Mouse (Mus musculus): ENCODE measurements at regions not wholly inside any gene's neighbourhood (a gene's known extent, or its start where the extent isn't known, plus 50 kb on each side); places are given as distances from the start of the nearest gene placed in this dataset.

DNA sequence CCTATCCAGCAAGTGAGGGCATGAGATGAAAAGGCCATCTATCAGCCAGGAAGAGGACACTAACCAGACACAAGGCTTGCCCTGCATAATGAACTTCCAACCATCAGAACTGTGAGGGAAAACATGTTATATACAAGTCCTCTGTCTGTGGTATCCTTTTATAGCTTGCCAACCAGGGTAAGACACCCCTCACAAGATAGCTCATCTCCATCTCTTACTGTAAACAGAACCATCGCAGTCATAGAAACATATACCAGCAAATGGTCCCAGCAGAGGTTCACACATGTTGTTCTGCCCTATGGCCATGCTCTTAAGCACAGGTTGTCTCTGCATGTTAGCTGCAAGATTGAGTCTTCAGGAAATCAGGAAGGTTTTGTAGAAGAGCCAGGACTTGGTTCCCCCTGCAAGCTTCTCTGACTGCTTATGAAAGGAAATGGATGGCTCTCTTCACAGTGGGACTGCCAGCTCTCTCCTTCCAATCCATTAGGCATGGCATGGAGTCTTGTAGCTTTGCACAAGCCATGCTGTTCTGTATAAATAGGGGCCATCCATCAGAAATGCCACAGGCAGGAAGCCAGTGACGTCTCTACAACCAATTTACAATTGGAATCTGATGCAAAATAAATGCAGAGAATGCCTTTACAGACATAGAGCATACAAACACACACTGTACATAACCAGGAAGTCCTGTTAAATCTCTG lies 1514.0 kb upstream of the Lrrc6 start:
- no peak for DNase-seq (ENCODE audit: extremely low spot score in 1 of 2, low spot score in 1 of 2)

DNA sequence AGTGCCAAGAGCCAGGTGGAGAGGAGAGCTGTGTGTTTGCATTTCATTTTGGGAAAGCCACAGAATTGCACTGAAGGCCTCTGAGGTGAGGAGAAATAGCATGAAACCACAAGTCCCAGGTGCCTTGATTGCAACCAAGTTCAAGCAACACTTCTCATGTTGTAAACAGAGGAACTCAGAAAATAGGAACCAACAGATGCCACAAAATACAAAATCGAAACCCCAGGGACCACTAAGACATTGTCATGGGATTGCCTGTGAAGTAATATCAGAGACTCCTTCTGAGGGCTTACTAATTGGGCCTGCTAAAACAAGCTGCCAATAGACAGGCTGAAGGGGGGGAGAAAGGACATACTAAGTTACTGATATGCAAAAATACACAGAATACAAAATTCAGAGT lies 1510.5 kb upstream of the Lrrc6 start:
- DNase-seq (ENCODE audit: extremely low spot score in 1 of 2, low spot score in 1 of 2): no peak

DNA sequence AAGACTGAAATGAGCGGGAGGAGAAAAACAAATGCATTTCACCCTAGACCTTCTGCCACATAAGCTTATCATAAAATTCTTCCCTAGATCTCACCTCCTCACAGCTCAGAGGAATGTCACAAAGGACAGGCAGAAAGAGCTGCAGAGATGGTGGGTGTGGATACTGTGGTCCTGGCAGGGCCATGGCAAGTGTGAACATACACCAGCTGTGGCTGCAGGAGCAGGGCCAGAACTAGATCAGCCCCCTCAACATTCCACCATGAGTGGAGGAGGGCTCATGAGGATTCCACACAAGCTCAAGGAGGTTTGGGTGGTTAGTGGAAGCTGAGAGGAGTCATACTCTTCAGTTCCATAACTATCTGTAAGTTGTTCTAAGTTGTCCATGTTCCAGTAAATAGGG lies 1509.5 kb upstream of the Lrrc6 start:
- no peak for DNase-seq (ENCODE audit: extremely low spot score in 1 of 2, low spot score in 1 of 2)

DNA sequence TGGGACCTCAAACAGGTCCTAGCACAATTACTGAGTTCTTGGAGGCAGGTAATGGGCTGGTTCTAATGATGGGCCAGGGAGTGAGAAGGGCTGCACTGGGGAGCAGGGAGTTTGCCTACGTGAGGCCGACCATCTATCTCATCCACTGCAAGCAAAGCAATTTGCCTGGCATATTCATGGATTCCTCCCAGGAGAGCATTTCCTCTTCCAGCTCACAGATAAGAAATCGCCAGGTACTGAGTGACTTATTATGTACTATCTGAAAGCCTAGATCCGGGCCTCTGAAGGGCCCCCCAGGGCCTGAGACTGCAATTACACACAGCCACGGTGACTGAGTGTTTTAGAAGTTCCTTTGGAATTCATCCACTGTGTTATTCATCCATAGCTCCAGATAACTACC lies 1504.1 kb upstream of the Lrrc6 start:
- DNase-seq (ENCODE audit: extremely low spot score in 1 of 2, low spot score in 1 of 2): no peak

DNA sequence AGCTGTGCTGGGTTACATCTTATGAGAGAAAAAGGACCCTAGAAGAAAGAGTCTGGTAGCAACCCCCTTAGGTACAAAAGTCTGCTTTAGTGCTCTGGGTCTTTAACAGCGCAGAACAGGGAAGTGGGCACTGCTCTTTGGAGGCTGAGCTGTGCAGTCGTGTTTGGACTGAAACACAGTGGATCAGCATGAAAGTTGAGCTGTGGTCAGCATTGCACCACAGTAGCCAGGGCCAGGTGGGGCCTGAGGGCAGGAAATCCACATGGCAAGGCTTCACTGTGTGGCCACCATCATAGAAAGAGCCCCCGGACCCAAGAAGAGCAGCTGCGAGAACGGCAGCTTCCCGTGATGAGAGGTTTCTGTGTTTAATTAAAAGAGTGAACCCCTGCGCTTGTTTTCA lies 1495.8 kb upstream of the Lrrc6 start:
- DNase-seq (ENCODE audit: extremely low spot score in 1 of 2, low spot score in 1 of 2): no peak

DNA sequence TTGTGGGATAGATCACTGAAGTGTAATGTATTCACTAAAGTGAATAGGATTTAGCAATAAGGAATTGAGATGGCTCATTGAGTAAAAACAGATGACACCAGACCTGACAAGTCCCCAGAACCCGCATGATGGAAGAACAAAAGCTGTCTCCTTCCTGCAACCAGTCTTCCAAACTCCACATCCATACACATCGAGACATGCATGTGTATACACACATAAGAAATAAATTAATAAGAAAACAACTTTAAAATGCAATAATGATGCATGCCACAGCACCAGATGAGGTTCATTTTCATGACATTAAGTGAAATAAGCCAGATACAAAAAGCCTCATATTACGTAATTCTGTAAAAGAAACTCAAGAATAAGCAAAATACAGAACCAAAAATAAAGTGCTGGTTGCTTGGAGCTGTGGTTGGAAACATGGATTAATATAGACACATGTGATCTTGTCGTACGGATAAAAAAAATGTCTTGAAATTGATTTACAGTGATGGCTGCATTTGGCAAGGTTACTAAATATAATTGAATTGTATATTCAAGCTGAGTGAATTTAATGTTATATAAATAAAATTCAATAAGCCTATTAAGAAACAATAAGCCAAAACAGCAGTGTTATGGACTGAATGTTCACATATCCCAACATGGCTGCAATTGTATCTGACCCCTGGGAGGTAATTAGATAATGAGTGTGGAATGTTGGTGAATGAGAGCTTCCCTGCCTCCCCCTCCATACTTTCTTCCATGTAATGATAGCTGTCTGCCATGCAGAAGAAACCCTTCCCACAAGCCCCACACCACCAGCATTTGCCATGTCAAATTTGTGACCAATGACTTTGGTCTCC lies 1488.9 kb upstream of the Lrrc6 start:
- DNase-seq (ENCODE audit: extremely low spot score in 1 of 2, low spot score in 1 of 2): no peak

DNA sequence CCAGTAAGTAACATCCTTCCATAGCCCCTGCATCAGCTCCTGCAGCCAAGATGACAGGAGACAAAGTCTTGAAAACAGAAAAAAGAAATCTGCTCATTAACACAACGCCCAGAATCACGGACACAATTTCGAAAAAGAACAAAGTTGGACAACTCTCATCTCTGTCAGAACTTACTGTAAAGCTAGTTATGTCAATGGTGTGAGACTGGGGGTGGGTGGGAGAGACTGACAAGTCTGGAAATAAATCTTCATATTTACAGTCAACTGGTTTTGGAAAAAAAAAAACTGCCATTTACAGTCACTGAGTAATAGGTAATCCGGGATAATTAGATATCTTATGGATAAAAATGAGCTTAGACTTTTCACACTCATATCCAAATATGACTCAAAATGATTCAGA lies 1487.2 kb upstream of the Lrrc6 start:
- no peak for DNase-seq (ENCODE audit: extremely low spot score in 1 of 2, low spot score in 1 of 2)

DNA sequence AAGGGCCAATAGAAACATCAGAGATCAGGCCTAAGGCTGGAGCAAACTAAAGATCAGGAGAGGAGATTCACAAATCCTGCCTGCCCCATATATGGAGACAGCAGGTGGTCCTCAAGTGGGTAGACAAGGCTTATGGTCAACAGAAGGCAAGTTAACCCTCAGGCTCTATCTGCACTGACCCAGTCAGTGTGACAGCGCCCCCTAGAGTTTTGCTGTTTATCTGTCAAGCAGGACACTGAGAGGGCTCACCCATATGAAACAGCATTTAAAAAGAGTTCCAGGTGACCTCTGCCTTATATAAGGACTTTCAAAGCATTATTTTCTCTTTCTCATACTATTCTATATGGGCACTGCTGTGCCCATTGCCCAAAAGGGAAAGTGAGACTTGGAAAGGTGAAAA lies 1482.5 kb upstream of the Lrrc6 start:
- DNase-seq (ENCODE audit: extremely low spot score in 1 of 2, low spot score in 1 of 2): no peak

DNA sequence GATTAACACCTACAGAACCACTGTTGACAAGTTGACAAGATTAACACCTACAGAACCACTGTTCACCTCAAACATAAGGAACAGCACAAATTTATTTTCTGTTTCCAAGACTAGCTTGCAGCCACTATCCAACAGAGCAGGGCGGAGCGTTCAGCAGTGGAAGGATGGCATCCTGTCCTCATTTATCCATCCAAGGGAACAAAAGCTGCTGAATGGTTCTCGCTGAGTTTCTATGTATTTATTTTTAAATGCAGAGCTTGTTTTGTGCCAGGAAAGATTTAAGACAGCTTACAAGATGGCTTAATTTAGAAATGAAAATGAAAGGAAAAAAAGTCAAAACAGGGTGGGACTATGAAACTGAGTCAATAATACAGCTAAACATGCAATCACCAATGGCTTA lies 1481.2 kb upstream of the Lrrc6 start:
- no peak for DNase-seq (ENCODE audit: extremely low spot score in 1 of 2, low spot score in 1 of 2)

DNA sequence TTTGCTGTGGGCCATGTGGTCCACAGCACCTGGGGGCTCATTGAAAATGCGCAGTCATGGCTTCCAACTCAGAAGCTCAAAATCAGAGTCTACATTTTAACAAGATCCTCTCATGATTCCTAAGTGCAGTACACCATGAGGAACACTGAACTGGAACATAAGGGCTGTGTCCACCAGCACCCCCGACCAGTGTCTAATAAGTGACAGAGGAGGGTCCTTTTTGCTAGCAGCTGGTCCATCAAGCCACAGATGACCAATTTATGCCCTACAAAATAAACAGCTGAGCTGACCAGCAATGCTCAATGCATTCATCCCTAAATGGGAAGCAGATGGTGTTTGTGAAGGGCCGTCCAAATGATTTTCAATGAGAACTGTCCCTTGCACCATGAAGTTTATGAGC lies 1478.7 kb upstream of the Lrrc6 start:
- no peak for DNase-seq (ENCODE audit: extremely low spot score in 1 of 2, low spot score in 1 of 2)

DNA sequence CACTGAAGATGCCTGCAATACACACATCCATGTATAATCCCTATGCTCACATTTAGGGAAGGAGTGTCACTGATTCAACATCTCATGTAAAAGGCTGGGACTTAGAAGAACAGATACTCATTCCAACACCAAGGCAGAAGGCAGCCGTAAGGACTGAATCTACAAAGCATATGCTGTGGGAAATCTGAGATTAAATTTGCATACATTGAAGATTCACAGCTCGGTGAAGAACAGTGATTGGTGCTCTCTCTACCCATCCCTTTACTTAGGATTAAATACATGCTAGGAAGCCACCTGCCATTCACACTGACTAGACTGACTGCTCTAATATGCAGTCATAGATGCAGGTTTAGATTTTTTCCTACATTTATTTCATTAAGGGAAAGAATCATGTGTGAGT lies 1476.5 kb upstream of the Lrrc6 start:
- DNase-seq (ENCODE audit: extremely low spot score in 1 of 2, low spot score in 1 of 2): no peak

DNA sequence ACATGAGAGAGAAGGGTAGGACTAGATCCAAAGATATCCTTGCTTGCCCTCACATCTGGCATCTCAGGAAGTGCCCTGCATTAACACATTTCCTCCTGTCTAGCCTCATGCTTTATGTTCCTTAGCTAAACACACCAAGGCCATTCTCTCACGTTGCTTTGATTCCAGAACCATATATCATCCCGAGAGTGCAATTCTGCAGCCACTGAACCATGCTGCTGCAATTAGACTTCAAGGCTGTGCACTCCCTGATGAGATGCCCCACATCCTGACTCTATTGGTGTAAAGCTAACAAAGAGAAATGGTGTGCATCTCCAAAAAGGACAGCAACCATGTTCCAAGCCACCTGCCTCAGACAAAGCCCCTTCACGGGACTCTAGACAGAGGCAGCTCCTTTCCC lies 1471.3 kb upstream of the Lrrc6 start:
- no peak for DNase-seq (ENCODE audit: extremely low spot score in 1 of 2, low spot score in 1 of 2)

DNA sequence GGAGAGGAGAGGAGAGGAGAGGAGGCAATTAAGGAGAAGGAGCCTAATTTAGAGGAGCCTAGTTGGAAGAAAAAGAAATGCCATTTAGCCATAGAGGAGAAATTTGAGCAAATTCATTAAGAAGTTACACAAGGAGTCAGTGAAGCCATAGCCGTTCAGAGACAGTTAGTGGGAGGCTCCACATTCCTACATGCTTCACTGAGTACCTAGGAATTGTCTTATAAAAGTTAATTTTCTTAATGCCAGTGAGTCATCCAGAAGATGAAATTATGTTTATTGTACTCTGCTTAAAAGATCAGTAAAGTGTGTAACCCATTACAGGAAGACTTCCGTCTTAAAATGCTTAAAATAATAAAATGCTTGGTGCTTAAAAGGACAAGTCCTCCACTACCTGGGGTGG lies 1453.5 kb upstream of the Lrrc6 start:
- DNase-seq (ENCODE audit: extremely low spot score in 1 of 2, low spot score in 1 of 2): no peak

DNA sequence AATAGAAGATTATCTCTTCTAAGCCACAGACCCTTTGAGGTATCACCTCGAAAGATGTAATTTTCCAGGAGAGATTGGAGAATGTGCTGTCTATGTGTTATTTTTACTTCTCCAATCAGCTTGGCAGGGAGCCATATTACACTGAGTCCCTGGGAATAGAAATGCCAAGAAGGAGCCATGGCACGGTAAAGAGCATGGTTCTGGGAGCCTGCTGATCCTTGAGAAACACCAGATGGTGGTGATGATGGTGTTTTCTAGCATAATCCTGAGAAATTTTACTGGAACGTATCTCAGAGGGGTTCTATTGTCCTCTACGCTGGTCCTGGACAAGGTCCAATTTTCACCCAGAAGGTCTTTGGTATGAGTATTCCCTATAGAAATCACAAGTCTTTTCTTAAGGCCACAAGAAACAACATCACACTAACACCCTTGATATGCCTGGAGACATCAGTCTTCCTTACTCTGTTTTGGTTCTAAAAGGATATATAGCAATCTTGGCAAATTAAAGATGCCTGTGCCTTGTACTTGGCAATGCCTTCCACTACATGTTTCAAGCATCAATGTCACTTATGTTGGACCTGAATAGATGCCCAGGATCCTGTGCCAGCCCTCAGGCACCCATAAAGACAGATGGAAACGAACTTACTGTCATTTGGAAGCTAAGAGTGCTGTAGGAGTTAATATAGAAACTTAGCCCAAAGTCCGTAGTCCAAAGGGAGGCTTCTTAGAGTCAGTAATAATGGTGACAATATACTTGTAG lies 1449.8 kb upstream of the Lrrc6 start:
- DNase-seq (ENCODE audit: extremely low spot score in 1 of 2, low spot score in 1 of 2): no peak

DNA sequence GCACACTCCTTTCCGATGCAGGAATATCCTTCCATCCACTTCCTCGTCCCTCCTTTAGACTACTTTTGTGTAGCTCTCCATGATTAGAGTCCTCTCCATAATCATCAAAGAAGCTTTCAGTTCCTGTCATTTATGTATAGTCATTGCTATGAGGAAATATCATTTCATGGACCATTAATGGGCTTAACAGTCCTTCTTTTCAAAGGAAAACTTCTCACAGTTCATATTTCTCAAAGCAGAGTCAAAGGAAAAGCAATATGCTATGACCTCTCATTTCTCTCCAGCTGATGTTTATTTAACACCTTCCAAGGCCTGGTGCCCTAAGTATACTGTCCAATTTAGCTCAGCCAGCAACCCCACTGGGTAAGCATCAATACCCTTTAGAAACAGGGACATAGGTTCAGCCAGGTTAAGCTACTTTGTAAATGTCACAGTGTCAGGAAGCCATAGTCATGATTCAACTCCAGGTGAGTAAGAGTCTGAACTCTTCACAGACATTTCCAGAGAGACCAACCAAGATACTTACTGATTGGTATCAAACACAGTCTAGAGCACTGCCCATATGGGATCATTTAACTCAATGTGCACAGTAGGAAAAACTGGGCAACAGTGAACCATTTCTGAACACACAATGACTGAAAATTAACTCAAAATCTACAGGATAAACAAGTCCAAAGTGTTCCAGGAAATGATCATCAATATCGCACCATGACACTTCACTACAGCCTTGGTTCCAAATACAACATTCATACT lies 1443.8 kb upstream of the Lrrc6 start:
- no peak for DNase-seq (ENCODE audit: extremely low spot score in 1 of 2, low spot score in 1 of 2)

DNA sequence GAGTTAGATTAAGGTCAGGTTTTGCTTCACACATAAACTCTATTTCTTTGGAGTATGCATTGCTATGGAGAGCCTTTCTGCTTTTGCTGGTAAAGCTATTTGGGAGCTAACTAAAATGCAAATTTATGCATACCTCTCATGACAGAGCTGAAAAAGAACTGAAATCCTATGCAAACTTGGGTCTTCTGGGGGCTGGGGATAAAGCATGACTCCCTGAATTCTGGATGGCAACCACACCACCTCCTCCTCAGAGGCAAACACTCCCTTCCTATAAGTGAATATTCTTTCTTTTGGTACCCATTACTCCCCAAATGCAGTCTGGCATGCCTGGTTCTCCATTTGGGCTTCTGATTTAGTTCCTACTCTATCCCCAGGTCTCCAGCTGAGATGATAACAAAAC lies 1442.3 kb upstream of the Lrrc6 start:
- DNase-seq (ENCODE audit: extremely low spot score in 1 of 2, low spot score in 1 of 2): no peak

DNA sequence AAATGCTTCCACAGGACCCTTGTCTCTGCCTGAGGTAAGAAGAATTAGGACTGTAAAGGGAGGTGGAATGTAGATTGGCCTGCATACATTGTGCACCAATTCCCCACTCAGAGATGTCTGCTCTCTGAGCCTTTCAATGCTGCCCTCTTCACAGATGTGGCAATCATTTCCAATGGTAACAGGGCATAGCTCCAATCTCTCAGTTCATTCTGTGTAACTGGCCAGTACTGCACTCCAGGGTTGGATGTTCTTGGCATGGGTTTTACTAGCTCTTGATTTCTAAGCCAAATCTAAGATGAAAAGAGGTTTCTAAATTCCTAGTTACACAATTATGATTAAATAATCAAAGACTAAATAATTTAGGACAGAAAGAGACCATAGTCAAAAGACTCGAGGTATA lies 1439.8 kb upstream of the Lrrc6 start:
- DNase-seq (ENCODE audit: extremely low spot score in 1 of 2, low spot score in 1 of 2): no peak

DNA sequence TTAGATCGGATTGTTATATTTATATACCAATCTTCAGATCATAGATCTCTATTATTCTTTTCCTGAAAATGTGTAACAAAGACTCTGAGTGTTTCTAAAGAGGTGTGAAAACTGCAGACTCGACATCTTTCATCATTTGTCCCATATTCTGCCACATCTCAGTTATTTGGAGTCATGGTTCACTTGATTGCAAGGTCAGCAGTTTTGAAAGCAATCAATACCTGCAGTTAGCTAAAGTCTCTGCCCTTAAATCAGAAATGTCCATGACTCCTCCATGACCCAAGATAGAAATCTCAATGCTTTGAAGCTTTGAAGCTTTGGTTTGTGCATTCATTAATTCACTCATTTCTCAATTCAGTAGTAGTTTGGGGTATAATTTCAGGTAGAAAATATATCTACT lies 1424.2 kb upstream of the Lrrc6 start:
- DNase-seq (ENCODE audit: extremely low spot score in 1 of 2, low spot score in 1 of 2): no peak

DNA sequence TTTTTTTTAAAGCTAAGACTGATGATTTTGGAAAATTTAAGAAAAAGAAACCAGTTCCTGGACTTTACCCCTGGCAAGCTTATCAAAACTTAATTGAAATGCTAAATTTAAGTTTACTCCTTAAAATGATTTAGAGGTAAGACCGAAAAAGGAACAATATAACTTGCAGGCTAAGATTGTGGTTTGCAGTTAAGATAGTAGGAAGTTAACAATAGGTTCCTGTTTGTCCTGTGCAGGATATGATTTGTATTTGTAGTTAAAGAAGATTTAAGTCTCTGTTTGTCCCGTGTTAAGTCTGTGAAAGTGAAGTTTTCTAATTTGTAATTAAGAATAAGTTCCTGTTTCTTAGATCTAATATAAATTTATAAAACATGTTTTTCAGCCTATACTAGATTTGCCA lies 1406.3 kb upstream of the Lrrc6 start:
- no peak for DNase-seq (ENCODE audit: extremely low spot score in 1 of 2, low spot score in 1 of 2)

DNA sequence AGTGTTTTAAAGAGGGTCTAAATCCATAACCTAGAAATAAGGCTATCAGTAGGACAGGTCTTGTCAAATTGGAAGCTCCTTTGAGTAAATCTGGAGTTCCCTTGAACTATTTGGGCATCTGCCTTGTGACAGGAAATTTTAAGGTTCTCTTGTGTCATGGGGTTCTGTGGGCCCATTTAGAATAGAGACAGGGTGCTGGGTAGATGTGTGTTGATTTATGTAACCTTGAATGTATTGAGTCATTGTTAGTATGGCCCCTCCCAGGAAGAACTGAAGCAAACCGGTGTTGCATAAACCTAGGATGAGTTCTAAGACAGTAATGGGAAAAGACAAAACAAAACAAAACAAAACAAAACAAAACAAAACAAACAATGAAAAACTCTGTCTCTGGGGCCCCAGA lies 1404.6 kb upstream of the Lrrc6 start:
- DNase-seq (ENCODE audit: extremely low spot score in 1 of 2, low spot score in 1 of 2): no peak

DNA sequence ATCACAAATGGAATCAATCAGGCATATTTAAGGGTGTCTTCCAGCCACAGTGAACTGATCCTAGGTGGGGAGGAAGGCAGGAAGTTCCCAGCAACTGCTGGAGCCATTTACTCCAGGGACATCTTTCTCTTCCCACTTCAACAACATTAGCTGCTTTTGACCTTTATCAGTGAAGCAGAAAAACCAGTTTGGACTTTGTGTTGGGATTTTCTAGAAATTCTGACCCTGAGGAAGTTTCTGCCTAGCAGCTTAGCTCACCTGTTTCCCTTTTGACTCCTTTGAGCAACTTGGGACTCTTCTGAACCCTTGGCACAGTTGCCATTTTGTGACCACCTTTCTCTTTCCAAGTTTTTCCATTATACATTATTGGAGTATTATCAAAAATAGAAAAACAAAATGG lies 1403.9 kb upstream of the Lrrc6 start:
- no peak for DNase-seq (ENCODE audit: extremely low spot score in 1 of 2, low spot score in 1 of 2)
